Mouse (Mus musculus): ENCODE data around the gene Rbfox2. TPM values are rescaled to one million over a fixed set of nuclear protein-coding genes. Genes with fewer than 3 reads are reported as not detected.

Rbfox2 gene
- polyA plus RNA-seq, 1 experiment from 2014 or later, result 96.9 TPM

GRCm38 (mm10) chr15:77225858-77226257 is 80.9 kb downstream of the Rbfox2 start:
- Histone ChIP-seq H3K36me3 (no peaks in the 10 kb centered on the region), H3K4me2 (replicated peaks) (no peak overlapping the region), H3K9ac (no peak overlapping the region), H3K27ac (0 out of 2 replicates have a peak overlapping the region, but pooled peaks have one; percentile 14), H3K4me3 (no peak overlapping the region), H3K9me3 (no peaks in the 10 kb centered on the region), H3K4me1 (peaks cover 16% of the 10 kb centered on the region), H3K27me3 (no peaks in the 10 kb centered on the region)
- no peak for ATAC-seq (ENCODE audit: insufficient number of reproducible peaks, insufficient read depth, low FRiP score, low TSS enrichment)
- 31% methylated on average over 4 of the region's 4 CpGs for WGBS

GRCm38 (mm10) chr15:77225274-77225673 is 81.5 kb downstream of the Rbfox2 start:
- H3K27ac ChIP-seq, result no peak overlapping the region
- H3K9ac ChIP-seq, result no peak overlapping the region
- no peak overlapping the region for H3K4me3 ChIP-seq
- H3K27me3 ChIP-seq, result no peaks in the 10 kb centered on the region
- H3K9me3 ChIP-seq, result no peaks in the 10 kb centered on the region
- H3K4me1 ChIP-seq, result peaks cover 18% of the 10 kb centered on the region
- H3K4me2 ChIP-seq (replicated peaks), result no peak overlapping the region
- no peaks in the 10 kb centered on the region for H3K36me3 ChIP-seq
- no peak for ATAC-seq (ENCODE audit: insufficient number of reproducible peaks, insufficient read depth, low FRiP score, low TSS enrichment)

- 81% methylated on average over 4 of the region's 4 CpGs for WGBS
- Histone ChIP-seq H3K4me3 (no peak overlapping the region), H3K36me3 (no peaks in the 10 kb centered on the region), H3K4me2 (replicated peaks) (no peak overlapping the region), H3K9ac (no peak overlapping the region), H3K9me3 (no peaks in the 10 kb centered on the region), H3K27me3 (no peaks in the 10 kb centered on the region), H3K4me1 (peaks cover 45% of the 10 kb centered on the region), H3K27ac (no peak overlapping the region)
- no peak for ATAC-seq (ENCODE audit: insufficient number of reproducible peaks, insufficient read depth, low FRiP score, low TSS enrichment)
These were observed 86.0 kb downstream of the Rbfox2 start for GRCm38 (mm10) chr15:77220833-77221232.

GRCm38 (mm10) chr15:77220137-77220536 is 86.7 kb downstream of the Rbfox2 start:
- no peak overlapping the region for H3K4me2 ChIP-seq (replicated peaks)
- H3K9ac ChIP-seq, result no peak overlapping the region
- H3K27ac ChIP-seq, result no peak overlapping the region
- H3K27me3 ChIP-seq, result no peaks in the 10 kb centered on the region
- ATAC-seq (ENCODE audit: insufficient number of reproducible peaks, insufficient read depth, low FRiP score, low TSS enrichment), result no peak
- H3K4me1 ChIP-seq, result peaks cover 46% of the 10 kb centered on the region
- no peak overlapping the region for H3K4me3 ChIP-seq
- H3K9me3 ChIP-seq, result no peaks in the 10 kb centered on the region
- no peaks in the 10 kb centered on the region for H3K36me3 ChIP-seq

GRCm38 (mm10) chr15:77219571-77219970 is 87.2 kb downstream of the Rbfox2 start:
- Histone ChIP-seq H3K27me3 (no peaks in the 10 kb centered on the region), H3K9me3 (no peaks in the 10 kb centered on the region), H3K27ac (no peak overlapping the region), H3K4me1 (peaks cover 51% of the 10 kb centered on the region), H3K4me3 (no peak overlapping the region), H3K9ac (no peak overlapping the region), H3K4me2 (replicated peaks) (no peak overlapping the region), H3K36me3 (no peaks in the 10 kb centered on the region)
- 66% methylated on average over 1 of the region's 1 CpGs for WGBS
- ATAC-seq (ENCODE audit: insufficient number of reproducible peaks, insufficient read depth, low FRiP score, low TSS enrichment), result no peak

- H3K4me1 ChIP-seq, result peaks cover 67% of the 10 kb centered on the region
These were observed 88.8 kb downstream of the Rbfox2 start for GRCm38 (mm10) chr15:77218007-77218406.

GRCm38 (mm10) chr15:77217523-77217922 is 89.3 kb downstream of the Rbfox2 start:
- no peak overlapping the region for H3K9ac ChIP-seq
- ATAC-seq (ENCODE audit: insufficient number of reproducible peaks, insufficient read depth, low FRiP score, low TSS enrichment), result no peak
- H3K4me3 ChIP-seq, result no peak overlapping the region
- H3K9me3 ChIP-seq, result no peaks in the 10 kb centered on the region
- no peak overlapping the region for H3K4me2 ChIP-seq (replicated peaks)
- 33% methylated on average over 1 of the region's 1 CpGs for WGBS
- H3K36me3 ChIP-seq, result no peaks in the 10 kb centered on the region
- H3K4me1 ChIP-seq, result peaks cover 71% of the 10 kb centered on the region
- 0 out of 2 replicates have a peak overlapping the region, but pooled peaks have one; percentile 4 for H3K27ac ChIP-seq
- no peaks in the 10 kb centered on the region for H3K27me3 ChIP-seq

More at GRCm38 (mm10) chr15:77218007-77218406, 88.8 kb downstream of the Rbfox2 start:
- Histone ChIP-seq H3K4me2 (replicated peaks) (no peak overlapping the region), H3K9me3 (no peaks in the 10 kb centered on the region), H3K9ac (no peak overlapping the region), H3K27ac (no peak overlapping the region), H3K36me3 (no peaks in the 10 kb centered on the region), H3K4me3 (no peak overlapping the region), H3K27me3 (no peaks in the 10 kb centered on the region)
- no peak for ATAC-seq (ENCODE audit: insufficient number of reproducible peaks, insufficient read depth, low FRiP score, low TSS enrichment)
- WGBS, result 84% methylated on average over 3 of the region's 3 CpGs

GRCm38 (mm10) chr15:77216704-77217103 is 90.1 kb downstream of the Rbfox2 start:
- 75% methylated on average over 6 of the region's 6 CpGs for WGBS
- H3K36me3 ChIP-seq, result no peaks in the 10 kb centered on the region
- H3K9me3 ChIP-seq, result no peaks in the 10 kb centered on the region
- H3K9ac ChIP-seq, result no peak overlapping the region
- no peaks in the 10 kb centered on the region for H3K27me3 ChIP-seq
- no peak for ATAC-seq (ENCODE audit: insufficient number of reproducible peaks, insufficient read depth, low FRiP score, low TSS enrichment)
- H3K4me3 ChIP-seq, result no peak overlapping the region
- peak overlapping the region; percentile 20; the same call in 1 of the 2 replicates for H3K27ac ChIP-seq
- no peak overlapping the region for H3K4me2 ChIP-seq (replicated peaks)
- H3K4me1 ChIP-seq, result peaks cover 74% of the 10 kb centered on the region

- Histone ChIP-seq H3K4me2 (replicated peaks) (peak overlapping the region; percentile 39), H3K9me3 (no peaks in the 10 kb centered on the region), H3K27ac (peak overlapping the region; percentile 89), H3K27me3 (no peaks in the 10 kb centered on the region), H3K4me1 (peaks cover 73% of the 10 kb centered on the region), H3K4me3 (no peak overlapping the region), H3K36me3 (no peaks in the 10 kb centered on the region), H3K9ac (no peak overlapping the region)
- WGBS, result 3% methylated on average over 5 of the region's 5 CpGs
- ATAC-seq (ENCODE audit: insufficient number of reproducible peaks, insufficient read depth, low FRiP score, low TSS enrichment), result 0 out of 2 replicates have a peak, but pooled peaks have one; percentile 31
These were observed 91.5 kb downstream of the Rbfox2 start for GRCm38 (mm10) chr15:77215178-77215800.

- Histone ChIP-seq H3K36me3 (no peaks in the 10 kb centered on the region), H3K4me3 (no peak overlapping the region), H3K9me3 (no peaks in the 10 kb centered on the region), H3K9ac (no peak overlapping the region), H3K27me3 (no peaks in the 10 kb centered on the region), H3K4me1 (peaks cover 65% of the 10 kb centered on the region), H3K4me2 (replicated peaks) (peak overlapping the region; percentile 39), H3K27ac (peak overlapping the region; percentile 89)
- 19% methylated on average over 8 of the region's 8 CpGs for WGBS
- peak; percentile 86 for ATAC-seq (ENCODE audit: insufficient number of reproducible peaks, insufficient read depth, low FRiP score, low TSS enrichment)
These were observed 92.2 kb downstream of the Rbfox2 start for GRCm38 (mm10) chr15:77214410-77215107.

- no peak overlapping the region for H3K4me3 ChIP-seq
- 17% methylated on average over 5 of the region's 5 CpGs for WGBS
- no peaks in the 10 kb centered on the region for H3K27me3 ChIP-seq
- H3K4me1 ChIP-seq, result peaks cover 63% of the 10 kb centered on the region
- ATAC-seq (ENCODE audit: insufficient number of reproducible peaks, insufficient read depth, low FRiP score, low TSS enrichment), result no peak
- H3K9me3 ChIP-seq, result no peaks in the 10 kb centered on the region
- peak overlapping the region; percentile 39 for H3K4me2 ChIP-seq (replicated peaks)
- H3K27ac ChIP-seq, result peak overlapping the region; percentile 89
- H3K36me3 ChIP-seq, result no peaks in the 10 kb centered on the region
- H3K9ac ChIP-seq, result no peak overlapping the region
These were observed 93.0 kb downstream of the Rbfox2 start for GRCm38 (mm10) chr15:77213829-77214228.

GRCm38 (mm10) chr15:77212818-77213217 is 94.0 kb downstream of the Rbfox2 start:
- Histone ChIP-seq H3K9ac (no peak overlapping the region), H3K36me3 (no peaks in the 10 kb centered on the region), H3K4me1 (peaks cover 55% of the 10 kb centered on the region)

More at GRCm38 (mm10) chr15:77212818-77213217, 94.0 kb downstream of the Rbfox2 start:
- no peaks in the 10 kb centered on the region for H3K27me3 ChIP-seq
- 0 out of 2 replicates have a peak overlapping the region, but pooled peaks have one; percentile 89 for H3K27ac ChIP-seq
- 37% methylated on average over 7 of the region's 7 CpGs for WGBS
- ATAC-seq (ENCODE audit: insufficient number of reproducible peaks, insufficient read depth, low FRiP score, low TSS enrichment), result no peak
- no peaks in the 10 kb centered on the region for H3K9me3 ChIP-seq
- H3K4me3 ChIP-seq, result no peak overlapping the region
- no peak overlapping the region for H3K4me2 ChIP-seq (replicated peaks)

Measured in embryonic facial prominence, embryonic 12.5 days (tissue).